Mouse (Mus musculus): ENCODE results near the gene Cep295. TPM values are rescaled to one million over a fixed set of nuclear protein-coding genes. Genes with fewer than 3 reads are reported as not detected.

Gene Cep295
- polyA plus RNA-seq, 1 experiment = 3.0 TPM

Other genes starting within 250 kb of the Cep295 start
- 0.02 and 0.26 TPM in 2 replicates for gene Hephl1, start 245.7 kb downstream of the Cep295 start, polyA plus RNA-seq (2012; rRNA removed)
- 35.6 and 45.8 TPM in 2 replicates for gene Vstm5, start 118.7 kb downstream of the Cep295 start, polyA plus RNA-seq (2012; rRNA removed)
- gene Med17, start 77.9 kb downstream of the Cep295 start, polyA plus RNA-seq (2012; rRNA removed) = 21.5 and 28.0 TPM in 2 replicates
- gene Taf1d, start 51.6 kb downstream of the Cep295 start, polyA plus RNA-seq (2012; rRNA removed) = 19.6 and 33.7 TPM in 2 replicates
- 22.6 and 37.1 TPM in 2 replicates for gene 4931406C07Rik, start 51.3 kb downstream of the Cep295 start, polyA plus RNA-seq (2012; rRNA removed)
- 20.8 and 22.1 TPM in 2 replicates for gene Smco4, start 135.6 kb upstream of the Cep295 start, polyA plus RNA-seq (2012; rRNA removed)

Data from large intestine, adult 2 months (tissue).